Mouse (Mus musculus) kidney, adult 2 months (tissue): ENCODE measurements around the gene Atf3. TPM values are rescaled to one million over a fixed set of nuclear protein-coding genes. Genes with fewer than 3 reads are reported as not detected.

ENCODE experiments used
- DNase-seq: peaks from one replicate; pipeline ENCODE4 v3.0.0; 2021
- H3K27ac ChIP-seq: fragments of 200-500 bp; 2 replicates; pipeline ENCODE4 v1.5.1; 2012; ENCODE audit warnings: low read depth, low read length, control low read depth, inconsistent platforms; ENCODE audit not compliant: insufficient read depth
- H3K27me3 ChIP-seq: fragments of 200-500 bp; replicated peaks from 2 replicates; pipeline ENCODE4 v1.6.1; 2012; ENCODE audit warnings: mild to moderate bottlenecking, moderate library complexity, low read length, inconsistent platforms; ENCODE audit not compliant: control insufficient read depth, insufficient read depth
- H3K36me3 ChIP-seq: fragments of 200-500 bp; 2 replicates; pipeline ENCODE4 v1.6.1; 2012; ENCODE audit warnings: mild to moderate bottlenecking, moderate library complexity, low read length, inconsistent platforms; ENCODE audit not compliant: control insufficient read depth, insufficient read depth
- H3K4me1 ChIP-seq: fragments of 200-500 bp; 2 replicates; pipeline ENCODE4 v1.6.1; 2011; ENCODE audit warnings: low read length; ENCODE audit not compliant: control insufficient read depth, insufficient read depth
- H3K4me3 ChIP-seq: fragments of 200-500 bp; 2 replicates; pipeline ENCODE4 v1.5.1; 2011; ENCODE audit warnings: mild to moderate bottlenecking, low read depth, low read length, control low read depth; ENCODE audit not compliant: insufficient read depth
- CTCF ChIP-seq: fragments of 200-500 bp; conservative IDR thresholded peaks from 2 replicates; pipeline ENCODE4 v1.5.1; 2011; ENCODE audit warnings: low read depth, mild to moderate bottlenecking, control low read depth, low read length, moderate library complexity, mixed read lengths; ENCODE audit not compliant: insufficient read depth, insufficient read length
- POLR2A ChIP-seq: fragments of 200-500 bp; IDR thresholded peaks from one replicate; pipeline ENCODE4 v1.6.1; 2011; ENCODE audit warnings: low read depth, low read length, control low read depth
- WGBS: fragments of 180-500 bp; shearing (Covaris S2); methylation state at CpG from one replicate; pipeline ENCODE4 v1.1.7; 2018; 5-methylcytosine and 5-hydroxymethylcytosine counted together
- polyA plus RNA-seq: library from polyadenylated mRNA; depleted of rRNA; stranded (reverse); fragments of >200 nt; gene quantifications from 2 replicates; pipeline ENCODE4 v1.2.3, GENCODE M21; 2012

The Atf3 gene
- polyA plus RNA-seq, 1 experiment = 1.5 TPM

DNA sequence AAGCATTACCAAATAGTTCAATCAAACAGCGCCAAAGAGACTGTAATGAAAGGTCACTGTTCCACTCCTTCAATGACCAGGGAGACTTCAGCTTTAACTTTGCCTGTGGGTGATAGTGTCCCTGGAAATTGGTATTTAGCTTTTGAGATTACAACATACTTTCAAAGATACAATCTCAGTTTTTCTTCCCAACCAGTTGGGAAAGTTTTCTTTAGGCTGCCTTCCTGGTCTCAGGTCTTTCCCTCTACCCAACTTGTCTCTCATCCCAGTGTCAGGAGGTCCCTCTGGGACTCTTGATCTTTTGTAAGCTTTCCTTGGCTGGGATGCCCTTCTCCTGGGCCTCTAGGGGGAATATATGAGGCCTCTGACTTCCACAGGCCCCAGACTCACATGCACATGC lies 29.7 kb upstream of the Atf3 start:
- no peaks in the 10 kb centered on the region for H3K36me3 ChIP-seq
- H3K4me1 ChIP-seq = no peaks in the 10 kb centered on the region
- DNase-seq = no peak
- H3K4me3 ChIP-seq = no peak overlapping the region
- H3K27me3 ChIP-seq = no peaks in the 10 kb centered on the region
- H3K27ac ChIP-seq = no peak overlapping the region
- TF ChIP-seq POLR2A = no peak
- no peak for TF ChIP-seq CTCF
- 96% methylated on average over 1 of the region's 1 CpGs for WGBS

GRCm38 (mm10) chr1:191243855-191244254 lies 26.0 kb upstream of the Atf3 start:
- H3K36me3 ChIP-seq = no peaks in the 10 kb centered on the region
- no peaks in the 10 kb centered on the region for H3K27me3 ChIP-seq
- 92% methylated on average over 4 of the region's 4 CpGs for WGBS
- H3K4me3 ChIP-seq = no peak overlapping the region
- H3K27ac ChIP-seq = no peak overlapping the region
- H3K4me1 ChIP-seq = no peaks in the 10 kb centered on the region
- TF ChIP-seq CTCF = no peak
- no peak for TF ChIP-seq POLR2A
- no peak for DNase-seq

DNA sequence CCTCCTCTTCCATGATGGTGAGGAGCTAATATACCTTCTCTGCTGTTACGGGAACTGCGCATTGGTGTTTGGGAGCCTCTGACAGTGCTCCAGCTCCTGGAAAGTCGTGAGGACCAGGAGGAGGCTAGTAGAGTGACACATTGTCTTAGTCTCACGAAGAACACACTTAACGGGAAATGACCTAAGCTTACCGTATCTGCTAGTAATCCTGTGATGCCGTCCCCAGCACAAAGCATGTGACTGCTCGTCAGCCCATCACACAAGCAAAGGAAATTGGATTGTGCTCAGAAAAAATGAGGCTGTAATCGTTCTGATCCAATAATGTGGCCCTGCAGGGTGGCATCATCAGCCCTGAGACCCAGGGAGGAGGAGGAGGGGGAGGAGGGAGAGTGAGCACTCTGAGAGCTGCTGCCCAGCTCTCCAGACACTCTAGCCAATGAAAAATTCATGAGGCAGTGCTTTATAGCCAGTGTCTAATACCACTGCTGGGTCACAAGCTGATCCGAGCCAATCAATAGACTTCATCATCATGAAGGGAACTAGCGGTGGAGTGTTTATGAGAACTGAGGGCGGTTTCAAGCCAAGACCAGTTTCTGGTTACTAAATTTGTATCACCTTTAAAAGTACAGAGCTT lies 24.3 kb upstream of the Atf3 start:
- Histone ChIP-seq H3K4me3 (no peak overlapping the region), H3K4me1 (no peaks in the 10 kb centered on the region), H3K36me3 (no peaks in the 10 kb centered on the region), H3K27me3 (no peaks in the 10 kb centered on the region), H3K27ac (no peak overlapping the region)
- DNase-seq = no peak
- 72% methylated on average over 12 of the region's 12 CpGs for WGBS
- TF ChIP-seq CTCF (no peak), POLR2A (no peak)

GRCm38 (mm10) chr1:191241574-191241973 lies 23.7 kb upstream of the Atf3 start:
- H3K27me3 ChIP-seq = no peaks in the 10 kb centered on the region
- H3K27ac ChIP-seq = no peak overlapping the region
- no peak overlapping the region for H3K4me3 ChIP-seq
- DNase-seq = no peak
- H3K36me3 ChIP-seq = no peaks in the 10 kb centered on the region
- 75% methylated on average over 1 of the region's 1 CpGs for WGBS
- TF ChIP-seq POLR2A = no peak
- TF ChIP-seq CTCF = no peak
- no peaks in the 10 kb centered on the region for H3K4me1 ChIP-seq

DNA sequence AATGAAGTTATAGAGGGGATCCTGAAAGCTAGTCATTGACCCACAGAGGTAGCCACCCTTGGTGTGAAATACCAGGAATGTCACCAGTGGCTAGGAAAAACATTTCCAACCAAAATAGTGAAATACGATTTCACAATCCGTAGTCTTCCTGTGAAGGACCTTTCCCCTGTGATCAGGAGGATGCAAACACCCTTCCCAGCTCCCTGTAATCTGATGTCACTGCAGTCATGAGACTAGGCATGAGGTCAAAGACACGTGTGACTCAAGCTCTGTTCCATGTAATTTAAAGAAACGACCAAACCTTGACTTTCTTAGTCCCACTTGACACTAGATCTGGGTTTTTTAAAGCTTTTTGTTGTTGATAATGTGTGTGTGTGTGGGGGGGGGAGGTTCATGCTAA lies 21.8 kb upstream of the Atf3 start:
- H3K36me3 ChIP-seq = no peaks in the 10 kb centered on the region
- H3K4me3 ChIP-seq = no peak overlapping the region
- TF ChIP-seq CTCF = no peak
- no peak for TF ChIP-seq POLR2A
- no peak for DNase-seq
- no peaks in the 10 kb centered on the region for H3K4me1 ChIP-seq
- no peaks in the 10 kb centered on the region for H3K27me3 ChIP-seq
- 73% methylated on average over 4 of the region's 4 CpGs for WGBS
- no peak overlapping the region for H3K27ac ChIP-seq

- Histone ChIP-seq H3K27ac (no peak overlapping the region), H3K27me3 (no peaks in the 10 kb centered on the region), H3K36me3 (no peaks in the 10 kb centered on the region), H3K4me1 (no peaks in the 10 kb centered on the region), H3K4me3 (no peak overlapping the region)
- no peak for DNase-seq
- TF ChIP-seq CTCF (no peak), POLR2A (no peak)
- WGBS = 86% methylated on average over 6 of the region's 6 CpGs
These were observed 18.1 kb upstream of the Atf3 start for GRCm38 (mm10) chr1:191235788-191236542.

DNA sequence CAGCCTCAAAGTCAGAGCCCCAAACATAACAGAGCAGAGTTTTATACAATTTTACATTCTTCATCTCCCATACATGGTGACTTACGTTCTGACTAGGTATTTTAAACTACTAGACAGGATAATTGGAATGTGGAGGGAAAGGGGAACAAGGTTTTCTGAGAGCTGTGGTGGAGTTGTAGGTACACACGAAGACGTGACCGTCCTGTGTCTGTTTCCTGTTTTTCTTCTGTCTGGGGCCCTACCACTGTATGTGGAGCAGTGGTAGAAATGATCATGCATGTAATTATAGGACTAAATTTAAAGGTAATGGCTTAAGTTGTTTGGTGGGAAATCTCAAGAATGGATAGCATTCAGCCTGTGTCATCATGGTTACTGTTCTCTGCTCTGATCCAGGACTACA lies 17.0 kb upstream of the Atf3 start:
- Histone ChIP-seq H3K27ac (no peak overlapping the region), H3K4me3 (no peak overlapping the region), H3K27me3 (no peaks in the 10 kb centered on the region), H3K4me1 (no peaks in the 10 kb centered on the region), H3K36me3 (no peaks in the 10 kb centered on the region)
- TF ChIP-seq CTCF (no peak), POLR2A (no peak)
- DNase-seq = no peak
- 90% methylated on average over 4 of the region's 4 CpGs for WGBS
